Mouse (Mus musculus) gastrocnemius, adult 2 months (tissue): ENCODE data around the gene Sbno2. TPM values are rescaled to one million over a fixed set of nuclear protein-coding genes. Genes with fewer than 3 reads are reported as not detected.
"Not testable (repeated sequence)": the region's sequence is repeated elsewhere in the genome, so short reads cannot be mapped to it uniquely, and the experiment has no call there.

Experiments
- DNase-seq: peaks from one replicate; pipeline ENCODE4 v3.0.0; 2022
- H3K27ac ChIP-seq: fragments of 200-600 bp; 2 replicates; pipeline ENCODE4 v1.8.1; 2022; ENCODE audit warnings: mild to moderate bottlenecking
- H3K4me3 ChIP-seq: fragments of 200-600 bp; 2 replicates; pipeline ENCODE4 v1.8.1; 2022; ENCODE audit warnings: mild to moderate bottlenecking, moderate library complexity
- CTCF ChIP-seq: fragments of 200-600 bp; IDR thresholded peaks from 2 replicates; pipeline ENCODE4 v1.8.1; 2022; ENCODE audit warnings: antibody characterized with exemption, mild to moderate bottlenecking, moderate library complexity
- intact Hi-C: fragments of 180-260 bp; cut with DNase I; formaldehyde crosslinking; loops from one replicate; pipeline ENCODE4 v1.15.1; 2025
- total RNA-seq, 2 experiments: library from RNA; stranded (reverse); gene quantifications; 2 replicates each; pipeline ENCODE4 v1.2.3; 2021

Gene Sbno2
- total RNA-seq, 2 experiments from 2014 or later = 6.2 to 7.1 TPM

DNA sequence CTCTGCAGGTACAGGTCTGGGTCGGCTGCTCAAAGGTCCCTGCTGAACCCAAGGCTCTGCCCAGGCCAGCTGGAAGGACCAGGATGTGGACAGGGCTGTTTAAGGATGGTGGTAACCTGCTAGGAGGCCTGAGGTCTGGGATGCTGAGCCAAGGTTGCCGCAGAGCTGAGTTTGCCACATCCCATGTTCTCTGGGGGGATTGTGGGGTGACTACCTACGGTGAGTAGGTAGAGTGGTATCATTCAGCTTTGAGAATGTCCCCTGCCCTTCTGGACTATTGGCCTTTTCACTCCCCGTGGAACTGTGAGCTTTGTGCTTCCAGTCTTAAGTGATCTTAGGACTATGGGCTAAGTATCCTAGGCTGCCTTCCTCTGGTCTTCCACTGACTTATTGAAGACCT, 48.9 kb downstream of the Sbno2 start:
- DNase-seq = no peak
- intact Hi-C loops = no loop called here
- TF ChIP-seq CTCF = no peak
- Histone ChIP-seq H3K4me3 (no peak overlapping the region), H3K27ac (no peak overlapping the region)

DNA sequence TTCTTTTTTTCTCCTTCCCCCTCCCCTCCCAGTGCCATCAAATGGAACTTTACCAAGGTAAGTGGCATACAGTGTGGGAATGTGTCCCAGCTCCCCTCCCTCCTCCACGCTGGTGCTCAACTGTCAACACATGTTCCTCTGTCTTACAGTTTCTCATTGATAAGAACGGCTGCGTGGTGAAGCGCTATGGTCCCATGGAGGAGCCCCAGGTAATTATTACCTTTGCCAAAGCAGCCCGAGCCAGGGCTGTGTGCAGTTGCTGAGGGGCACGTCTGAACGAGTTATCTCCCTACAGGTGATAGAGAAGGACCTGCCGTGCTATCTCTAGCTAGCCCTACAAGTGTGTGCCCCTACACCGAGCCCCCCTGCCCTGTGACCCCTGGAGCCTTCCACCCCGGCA, 49.5 kb downstream of the Sbno2 start:
- no peak overlapping the region for H3K27ac ChIP-seq
- H3K4me3 ChIP-seq = peak overlapping the region; percentile 88; the same call in 1 of the 2 replicates
- no peak for DNase-seq
- no peak for TF ChIP-seq CTCF
- intact Hi-C loops = no loop called here

DNA sequence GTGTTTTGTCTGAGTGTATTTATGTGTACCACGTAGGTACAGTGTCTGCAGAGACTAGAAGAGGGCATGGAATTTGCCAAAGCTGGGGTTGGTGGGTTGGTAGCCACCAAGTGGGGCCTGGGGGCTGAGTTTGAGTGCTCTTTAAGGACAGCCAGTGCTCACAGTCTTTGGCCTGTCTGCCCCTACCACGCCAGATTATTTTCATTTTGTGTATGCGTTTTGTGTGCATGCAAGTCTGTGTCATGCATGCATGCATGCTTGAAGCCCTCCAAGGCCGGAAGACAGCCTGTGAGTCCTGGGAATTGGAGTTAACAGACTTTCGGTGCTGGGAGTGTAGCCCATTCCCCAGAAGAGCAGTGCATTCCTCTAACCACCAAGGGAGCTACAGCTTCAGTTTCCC, 50.0 kb downstream of the Sbno2 start:
- TF ChIP-seq CTCF = no peak
- intact Hi-C loops = no loop called here

DNA sequence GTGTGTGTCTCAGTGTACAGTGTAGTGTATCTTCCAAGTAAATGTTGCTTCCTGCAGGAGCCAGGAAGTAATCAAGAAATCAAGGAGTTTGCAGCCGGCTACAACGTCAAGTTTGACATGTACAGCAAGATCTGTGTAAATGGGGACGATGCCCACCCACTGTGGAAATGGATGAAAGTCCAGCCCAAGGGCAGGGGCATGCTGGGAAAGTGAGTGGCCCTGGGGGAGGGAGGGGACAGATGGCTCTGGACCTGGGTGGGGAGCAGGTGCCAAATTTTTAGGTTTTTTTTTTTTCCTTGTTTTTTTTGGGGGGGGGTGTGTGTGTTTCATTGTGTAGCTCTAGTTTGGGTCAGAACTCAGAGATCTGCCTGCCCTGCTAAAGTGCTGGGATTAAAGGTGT, 50.5 kb downstream of the Sbno2 start:
- intact Hi-C loops = loop anchor here (5.0 kb wide), 1 partner anchor 68 kb away; the partner anchor contains the start of gene Cnn2
- H3K27ac ChIP-seq = peak overlapping the region; percentile 100

More for the DNA sequence above, 50.0 kb downstream of the Sbno2 start:
- no peak for DNase-seq
- peak overlapping the region; percentile 88 for H3K4me3 ChIP-seq
- H3K27ac ChIP-seq = peak overlapping the region; percentile 16; the same call in 1 of the 2 replicates

DNA sequence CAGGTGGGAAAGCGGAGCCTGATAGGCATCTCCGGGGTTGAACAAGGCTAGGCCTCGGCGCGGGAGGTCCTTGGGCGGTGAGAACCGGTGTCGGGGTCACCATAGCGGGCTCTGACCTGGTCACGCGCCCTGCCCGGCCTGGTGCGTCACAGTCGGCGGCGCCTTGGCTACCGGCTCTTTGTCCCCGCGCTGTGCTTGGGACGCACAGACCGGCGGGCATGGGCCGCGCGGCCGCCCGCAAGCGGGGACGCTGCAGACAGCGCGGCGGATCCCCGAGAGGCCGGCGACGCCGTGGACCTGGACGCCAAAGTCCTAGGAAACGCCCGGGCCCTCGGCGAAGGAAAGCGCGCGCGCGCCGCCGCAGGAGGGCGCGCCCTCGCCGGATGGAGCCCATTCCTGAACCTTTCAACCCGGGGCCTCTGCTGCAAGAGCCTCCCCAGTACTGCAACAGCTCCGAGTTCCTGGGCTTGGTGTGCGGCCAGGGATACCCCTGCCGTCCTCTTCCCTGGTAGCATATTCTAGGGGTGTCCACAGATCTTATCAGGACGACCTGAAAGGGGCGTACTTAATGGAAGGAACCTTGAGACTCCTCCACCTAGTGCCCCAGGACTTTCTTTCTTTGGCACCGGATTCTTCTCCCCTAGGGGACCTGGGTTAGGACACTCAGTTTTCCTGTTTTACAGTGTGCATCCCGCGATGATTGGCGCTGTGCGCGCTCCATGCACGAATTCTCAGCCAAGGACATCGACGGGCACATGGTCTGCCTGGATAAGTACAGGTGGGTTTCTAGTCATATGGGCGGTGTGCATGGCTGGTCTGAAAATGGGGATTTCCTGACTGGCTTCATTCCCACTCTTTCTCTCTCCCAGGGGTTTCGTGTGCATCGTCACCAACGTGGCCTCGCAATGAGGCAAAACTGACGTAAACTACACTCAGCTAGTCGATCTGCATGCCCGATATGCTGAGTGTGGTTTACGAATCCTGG, 51.2 kb downstream of the Sbno2 start:
- Histone ChIP-seq H3K27ac (peak overlapping the region; percentile 100), H3K4me3 (peak overlapping the region; percentile 88)
- intact Hi-C loops = loop anchor here (1.0 to 5.0 kb wide), 2 partner anchors 60 to 67 kb away; partner anchors contain the start of gene Cnn2
- DNase-seq = peak; percentile 84
- TF ChIP-seq CTCF = peak; percentile 63

More for the DNA sequence above, 50.5 kb downstream of the Sbno2 start:
- DNase-seq = not testable (repeated sequence)
- peak overlapping the region; percentile 88 for H3K4me3 ChIP-seq

DNA sequence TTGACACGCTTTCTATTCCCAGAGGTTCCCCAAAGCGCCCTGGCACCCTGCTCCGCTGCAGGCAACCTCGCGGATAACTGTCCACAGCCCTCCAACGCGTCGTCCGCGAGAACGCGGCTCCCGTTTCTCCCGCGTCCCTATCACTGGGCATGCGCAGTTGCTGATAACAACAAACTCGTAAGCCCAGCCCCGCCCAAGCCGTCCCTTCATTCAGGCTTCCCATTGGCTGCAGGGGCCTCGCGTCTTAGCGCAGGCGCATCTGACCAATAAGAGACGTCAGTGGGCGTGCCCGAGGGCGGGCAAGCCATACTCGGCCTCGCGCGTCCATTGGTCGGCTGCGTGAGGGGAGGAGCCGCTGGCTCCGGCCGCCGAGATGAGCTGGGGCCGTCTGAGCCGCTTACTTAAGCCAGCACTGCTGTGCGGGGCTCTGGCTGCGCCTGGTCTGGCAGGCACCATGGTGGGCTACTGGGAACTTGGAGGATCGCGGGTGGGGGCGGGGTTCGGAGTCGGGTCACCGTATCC, 52.1 kb downstream of the Sbno2 start:
- peak overlapping the region; percentile 88 for H3K4me3 ChIP-seq
- no peak for TF ChIP-seq CTCF
- intact Hi-C loops = loop anchor here (1.0 to 5.0 kb wide), 2 partner anchors 61 to 66 kb away; partner anchors contain the start of gene Cnn2

DNA sequence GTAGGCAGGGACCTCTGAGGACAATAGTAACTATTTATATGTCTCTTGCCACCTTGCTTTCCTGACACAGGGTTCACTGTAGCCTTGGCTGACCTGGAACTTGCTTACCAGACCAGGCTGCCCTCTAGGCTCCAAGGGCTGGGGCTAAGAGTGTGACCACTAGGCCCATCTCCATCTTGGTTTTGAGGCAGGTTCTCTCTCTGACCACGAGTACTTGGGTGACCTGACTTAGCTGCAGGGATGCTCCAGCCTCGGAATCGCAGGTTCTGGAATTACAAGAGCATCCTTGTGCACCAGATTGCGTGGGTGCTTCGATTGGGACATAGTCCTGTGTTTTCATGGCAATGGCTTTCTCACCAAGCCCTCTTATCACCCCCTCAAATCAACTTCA, 53.0 kb downstream of the Sbno2 start:
- Histone ChIP-seq H3K4me3 (no peak overlapping the region), H3K27ac (peak overlapping the region; percentile 100)
- intact Hi-C loops = loop anchor here (5.0 kb wide), 1 partner anchor 65 kb away; the partner anchor contains the start of gene Cnn2
- no peak for TF ChIP-seq CTCF
- DNase-seq = no peak

More for the DNA sequence above, 52.1 kb downstream of the Sbno2 start:
- DNase-seq = peak; percentile 100
- peak overlapping the region; percentile 100 for H3K27ac ChIP-seq

DNA sequence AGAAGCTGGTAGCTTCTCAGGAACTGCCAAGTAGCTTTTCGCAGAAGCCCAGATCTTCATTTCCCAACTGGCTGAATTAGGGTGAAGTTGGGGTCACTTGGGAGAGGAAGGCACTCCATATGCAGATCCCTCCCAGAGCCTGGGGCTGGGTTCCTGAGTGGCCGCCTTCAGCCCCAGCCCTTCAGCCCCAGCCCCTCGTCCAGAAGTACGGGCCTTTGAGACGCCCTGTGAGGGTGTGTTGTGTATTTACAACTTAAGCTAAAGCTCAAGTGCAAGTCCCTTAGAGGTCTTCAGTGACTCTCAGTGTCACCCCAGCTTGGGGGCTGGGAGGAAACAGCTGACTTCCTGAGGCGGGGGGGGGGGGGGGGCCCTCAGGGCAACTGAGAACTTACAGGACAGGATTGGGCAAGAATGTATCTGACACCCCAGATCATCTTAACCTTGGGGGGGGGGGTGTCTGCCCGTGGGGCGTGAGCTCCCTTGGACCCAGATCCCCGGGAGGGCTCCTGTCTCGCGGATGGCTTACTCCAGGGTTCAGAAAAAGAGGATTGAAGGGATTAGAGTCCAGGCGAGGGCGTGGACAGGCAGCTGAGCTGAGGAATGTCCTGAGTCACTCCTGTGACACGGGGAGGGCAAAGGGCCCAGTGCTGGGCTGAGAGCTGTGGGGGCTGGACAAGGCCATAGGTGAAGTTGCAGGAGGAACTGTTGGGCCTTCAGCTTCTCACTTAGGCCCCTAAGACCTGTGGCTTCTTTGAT, 53.6 kb downstream of the Sbno2 start:
- no peak for TF ChIP-seq CTCF
- no peak overlapping the region for H3K4me3 ChIP-seq
- intact Hi-C loops = loop anchor here (5.0 kb wide), 1 partner anchor 64 kb away; the partner anchor contains the start of gene Cnn2
- DNase-seq = peak; percentile 84
- peak overlapping the region; percentile 100 for H3K27ac ChIP-seq

DNA sequence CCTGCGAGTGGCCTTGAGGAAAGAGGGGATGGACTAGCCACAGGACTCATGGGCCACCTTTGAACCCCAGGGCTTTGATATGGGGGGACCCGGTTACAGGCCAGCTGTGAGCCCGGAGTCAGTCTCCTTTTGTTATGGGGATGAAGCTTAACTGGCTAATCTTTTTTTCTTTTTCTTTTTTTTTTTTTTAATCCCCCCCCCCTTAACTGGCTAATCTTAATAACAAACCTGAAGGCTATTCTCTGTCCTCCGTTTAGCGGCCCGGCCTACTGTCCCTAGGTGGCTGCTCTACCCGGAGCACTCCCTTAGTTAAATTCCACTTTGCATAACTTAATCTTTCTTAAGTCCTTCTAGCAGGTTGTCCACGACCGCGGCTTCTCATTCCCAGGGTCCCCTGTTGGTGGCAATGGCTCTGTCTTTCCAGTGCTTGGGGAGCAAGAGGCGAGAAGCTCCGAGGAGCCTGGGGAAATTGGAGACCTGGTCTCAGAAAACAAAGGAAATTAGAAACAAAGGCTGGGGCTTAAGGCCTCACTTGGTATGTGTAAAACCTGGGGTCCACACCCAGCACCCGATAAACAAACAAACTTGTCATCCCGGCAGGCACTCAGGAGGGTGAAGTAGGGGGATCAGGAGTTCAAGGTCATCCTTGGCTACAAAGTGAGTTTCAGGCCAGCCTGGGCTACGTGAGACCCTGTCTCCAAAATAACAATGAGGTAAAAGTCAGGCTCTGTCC, 54.3 kb downstream of the Sbno2 start:
- no peak for TF ChIP-seq CTCF
- intact Hi-C loops = loop anchor here (5.0 kb wide), 1 partner anchor 64 kb away; the partner anchor contains the start of gene Cnn2
- Histone ChIP-seq H3K27ac (peak overlapping the region; percentile 100), H3K4me3 (no peak overlapping the region)
- DNase-seq = no peak

DNA sequence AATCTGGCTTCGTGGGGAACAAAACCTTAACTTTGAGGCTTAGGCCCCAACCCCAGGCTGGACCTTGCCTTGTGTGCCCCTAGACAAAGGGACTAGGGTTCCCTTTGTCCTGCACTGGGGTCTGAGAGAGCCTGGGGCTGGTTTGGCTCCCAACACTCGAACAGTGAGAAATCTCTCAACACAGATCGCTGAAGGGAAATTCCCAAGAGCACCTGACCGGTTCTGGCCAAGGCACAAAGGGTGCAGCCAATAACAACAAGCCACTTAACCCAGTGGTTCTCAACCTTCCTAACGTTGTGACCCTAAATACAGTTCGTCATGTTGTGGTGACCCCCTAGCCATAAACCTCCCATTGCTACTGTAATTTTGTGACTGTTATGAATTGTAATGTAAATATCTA, 55.1 kb downstream of the Sbno2 start:
- intact Hi-C loops = loop anchor here (5.0 kb wide), 1 partner anchor 63 kb away; the partner anchor contains the start of gene Cnn2
- no peak for TF ChIP-seq CTCF
- H3K27ac ChIP-seq = peak overlapping the region; percentile 100

DNA sequence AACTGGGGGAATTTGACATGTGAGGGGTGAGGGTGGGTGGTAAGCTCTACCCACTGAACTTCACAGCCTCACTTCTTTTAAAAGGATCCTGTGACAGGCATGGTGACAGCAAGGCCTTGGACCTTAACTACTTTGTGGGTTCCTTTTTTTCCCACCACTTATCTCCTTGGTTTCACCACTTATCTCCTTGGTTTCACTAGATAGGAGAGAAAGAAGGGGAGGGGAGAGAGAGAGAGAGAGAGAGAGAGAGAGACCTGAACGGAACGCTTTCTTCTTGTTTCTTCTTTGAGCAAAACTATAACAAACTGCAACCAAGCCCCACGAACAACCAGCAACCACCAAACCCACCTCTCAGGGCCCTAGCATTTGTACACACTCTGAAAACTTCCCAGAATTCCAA, 56.5 kb downstream of the Sbno2 start:
- no peak for DNase-seq
- Histone ChIP-seq H3K4me3 (no peak overlapping the region), H3K27ac (peak overlapping the region; percentile 59)
- TF ChIP-seq CTCF = no peak
- intact Hi-C loops = no loop called here

More for the DNA sequence above, 55.1 kb downstream of the Sbno2 start:
- H3K4me3 ChIP-seq = no peak overlapping the region
- no peak for DNase-seq

DNA sequence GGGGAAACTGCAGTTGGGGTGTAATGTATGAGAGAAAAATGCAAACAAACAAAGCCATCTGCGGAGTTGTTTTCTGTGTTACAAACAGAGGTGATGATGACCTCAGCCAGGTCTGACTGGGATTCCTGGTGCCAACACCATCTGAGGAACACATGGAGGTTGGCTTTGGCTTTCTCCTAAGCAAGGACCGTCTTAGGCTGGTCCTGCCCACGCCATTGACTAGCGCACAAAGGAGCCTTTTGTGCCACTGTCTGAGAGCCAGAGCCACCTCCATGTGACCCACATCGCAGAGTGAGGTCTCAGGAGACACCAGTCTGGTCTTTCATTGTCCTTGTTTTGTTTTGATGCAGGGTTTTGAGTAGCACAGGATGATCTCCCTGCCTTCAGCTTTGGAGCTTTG, 57.0 kb downstream of the Sbno2 start:
- Histone ChIP-seq H3K4me3 (no peak overlapping the region), H3K27ac (peak overlapping the region; percentile 59)
- no peak for TF ChIP-seq CTCF
- intact Hi-C loops = no loop called here
- no peak for DNase-seq
